Mouse (Mus musculus) T-cell, adult 2 months (primary cell): Measurements from ENCODE around the gene Acbd4.
A peak's percentile ranks its signal among the peaks of the same experiment; 100 is the strongest.

Source experiments
- DNase-seq: peaks from one replicate; pipeline ENCODE4 v3.0.0; 2022; ENCODE audit warnings: low spot score

Acbd4 gene

GRCm38 (mm10) chr11:103101481-103101865 is at the start of gene Acbd4, which contains the start of gene Plcd3:
Gene Acbd4, plus strand, starts transcription at chr11:103101682.
Gene Plcd3, minus strand, starts transcription at chr11:103101658.
- peak; percentile 23 for DNase-seq

GRCm38 (mm10) chr11:103052078-103052477 is 49.4 kb upstream of the Acbd4 start:
- no peak for DNase-seq

GRCm38 (mm10) chr11:103053191-103054076 is 48.0 kb upstream of the Acbd4 start:
- DNase-seq, result no peak

- DNase-seq, result peak; percentile 60
Measured at GRCm38 (mm10) chr11:103054798-103055197, 46.7 kb upstream of the Acbd4 start.

GRCm38 (mm10) chr11:103056636-103057035 is 44.8 kb upstream of the Acbd4 start:
- DNase-seq, result no peak

- DNase-seq, result no peak
Measured at GRCm38 (mm10) chr11:103058499-103059085, 42.9 kb upstream of the Acbd4 start.

GRCm38 (mm10) chr11:103066191-103067050 is 35.1 kb upstream of the Acbd4 start:
- DNase-seq, result no peak

GRCm38 (mm10) chr11:103067051-103067361 is 34.5 kb upstream of the Acbd4 start:
- no peak for DNase-seq

- DNase-seq, result no peak
Measured at GRCm38 (mm10) chr11:103067457-103068001, 34.0 kb upstream of the Acbd4 start.

- no peak for DNase-seq
Measured at GRCm38 (mm10) chr11:103068272-103068671, 33.2 kb upstream of the Acbd4 start.

GRCm38 (mm10) chr11:103068884-103069283 is 32.6 kb upstream of the Acbd4 start:
- DNase-seq, result no peak

- DNase-seq, result no peak
Measured at GRCm38 (mm10) chr11:103069731-103070130, 31.8 kb upstream of the Acbd4 start.

- DNase-seq, result no peak
Measured at GRCm38 (mm10) chr11:103070322-103070880, 31.1 kb upstream of the Acbd4 start.

GRCm38 (mm10) chr11:103073671-103074070 is 27.8 kb upstream of the Acbd4 start:
- no peak for DNase-seq

- no peak for DNase-seq
Measured at GRCm38 (mm10) chr11:103074121-103074650, 27.3 kb upstream of the Acbd4 start.

GRCm38 (mm10) chr11:103074796-103075323 is 26.6 kb upstream of the Acbd4 start:
- no peak for DNase-seq

- no peak for DNase-seq
Measured at GRCm38 (mm10) chr11:103076010-103076409, 25.5 kb upstream of the Acbd4 start.

- DNase-seq, result no peak
Measured at GRCm38 (mm10) chr11:103076581-103076980, 24.9 kb upstream of the Acbd4 start.

- DNase-seq, result no peak
Measured at GRCm38 (mm10) chr11:103078131-103078530, 23.4 kb upstream of the Acbd4 start.

- DNase-seq, result no peak
Measured at GRCm38 (mm10) chr11:103080323-103081091, 21.0 kb upstream of the Acbd4 start.

GRCm38 (mm10) chr11:103081631-103082030 is 19.9 kb upstream of the Acbd4 start:
- DNase-seq, result no peak
